In the genomic region with DNA sequence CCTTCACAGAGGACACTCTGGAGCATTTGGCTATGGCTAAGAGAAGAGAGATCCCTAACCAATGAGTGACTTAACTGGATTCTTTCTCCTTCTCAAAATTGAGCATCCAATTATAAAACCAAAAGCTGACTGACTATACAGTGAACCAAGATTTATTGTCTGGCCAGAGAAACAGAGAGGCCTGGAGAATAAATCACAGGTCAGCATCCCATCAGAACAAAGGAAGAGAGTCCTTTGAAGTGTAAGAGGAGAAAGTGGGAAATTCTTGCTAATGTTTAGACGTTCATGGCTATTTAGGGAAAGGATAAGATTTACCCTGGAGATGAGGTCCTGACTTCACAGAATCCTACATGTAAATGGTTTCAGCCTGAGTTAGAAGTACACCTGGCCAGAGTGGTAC, we compare ENCODE assay signal across 26 mouse cellular contexts.
DNase-seq lines count a peak whose midpoint lies in the region; ATAC-seq and TF ChIP-seq lines count a peak whose summit lies in the region.
"Had no signal": no experiment of that assay in that cellular context is flagged by ENCODE, and none has a peak within 500 bp of the region (broad histone marks: within the 10 kb centered on the region; RNA-seq: fewer than 3 reads in every experiment).

No protein-coding gene starts in this region.

- WGBS in kidney, embryonic 15.5 days = 9% methylated on average over 1 of the region's 1 CpGs

- no peak overlapping the region for H3K9ac ChIP-seq in kidney, embryonic 15.5 days
- H3K9ac ChIP-seq: embryonic facial prominence, embryonic 12.5 days; forebrain, embryonic 13.5 days; forebrain, embryonic 15.5 days; forebrain, postnatal 0 days had no signal

- H3K27me3 ChIP-seq in kidney, embryonic 15.5 days = no peaks in the 10 kb centered on the region
- H3K27me3 ChIP-seq: CH12.LX; embryonic facial prominence, embryonic 12.5 days; forebrain, embryonic 13.5 days; forebrain, embryonic 15.5 days; Patski had no signal

- no peaks in the 10 kb centered on the region for H3K36me3 ChIP-seq in kidney, embryonic 15.5 days
- H3K36me3 ChIP-seq: embryonic facial prominence, embryonic 10.5 days; embryonic facial prominence, embryonic 12.5 days; forebrain, embryonic 15.5 days; G1E had no signal

- peak; percentile 17 for DNase-seq in embryo, embryonic 10.5 days (ENCODE audit: low spot score)
- DNase-seq in embryo, embryonic 9.5 days (ENCODE audit: extremely low spot score) = no peak
- DNase-seq in kidney, postnatal 25 days = no peak
- no peak for DNase-seq in layer of hippocampus, adult 2 months (ENCODE audit: low spot score in 2 of 2)
- DNase-seq in layer of hippocampus, postnatal 25 days (ENCODE audit: extremely low spot score in 1 of 2, low spot score in 1 of 2) = no peak
- DNase-seq: adrenal gland, adult 8-10 months; adrenal gland, postnatal 14 days; adrenal gland, postnatal 36 days; B cell, adult 2 months; cerebellum, adult 11-12 months; cerebellum, adult 2 months; cerebellum, adult 9-10 months; cerebellum, postnatal 10 days; cerebellum, postnatal 25 days; embryo, embryonic 11 days; forebrain, postnatal 0 days had no signal

- H3K4me2 ChIP-seq in kidney, embryonic 15.5 days = no peak overlapping the region
- H3K4me2 ChIP-seq: embryonic facial prominence, embryonic 12.5 days; forebrain, embryonic 13.5 days; forebrain, embryonic 15.5 days had no signal

- H3K27ac ChIP-seq in kidney, embryonic 15.5 days = no peak overlapping the region
- H3K27ac ChIP-seq in layer of hippocampus, adult 2 months = peak overlapping the region; percentile 62; the same call in 1 of the 2 replicates
- H3K27ac ChIP-seq: embryonic facial prominence, embryonic 10.5 days; embryonic facial prominence, embryonic 12.5 days; forebrain, embryonic 13.5 days; forebrain, embryonic 15.5 days had no signal

- no peaks in the 10 kb centered on the region for H3K9me3 ChIP-seq in kidney, embryonic 15.5 days (replicated peaks)
- H3K9me3 ChIP-seq: embryonic facial prominence, embryonic 10.5 days; embryonic facial prominence, embryonic 12.5 days; forebrain, embryonic 13.5 days; forebrain, embryonic 15.5 days; G1E had no signal

- no peak for TF ChIP-seq CTCF in layer of hippocampus, adult 2 months (conservative IDR thresholded peaks at IDR 0.05)

- no peaks in the 10 kb centered on the region for H3K4me1 ChIP-seq in kidney, embryonic 15.5 days
- H3K4me1 ChIP-seq: embryonic facial prominence, embryonic 12.5 days; forebrain, embryonic 13.5 days; forebrain, embryonic 15.5 days had no signal

- H3K4me3 ChIP-seq in kidney, embryonic 15.5 days (replicated peaks) = no peak overlapping the region
- no peak overlapping the region for H3K4me3 ChIP-seq in layer of hippocampus, adult 2 months
- H3K4me3 ChIP-seq: embryonic facial prominence, embryonic 10.5 days; embryonic facial prominence, embryonic 12.5 days; forebrain, embryonic 13.5 days; forebrain, embryonic 15.5 days had no signal

- ATAC-seq in kidney, embryonic 15.5 days (replicated peaks; ENCODE audit: low FRiP score) = 0 out of 2 replicates have a peak, but pooled peaks have one; percentile 40
- ATAC-seq: activated CD4-positive, CD25-positive, alpha-beta regulatory T cell, adult 4 months; CD4-positive, CD25-positive, alpha-beta regulatory T cell, adult 4 months; forebrain, embryonic 13.5 days; forebrain, embryonic 15.5 days; forebrain, postnatal 0 days; Patski had no signal
